Mouse (Mus musculus): ENCODE results near the gene Tram1l1.
A peak's percentile ranks its signal among the peaks of the same experiment; 100 is the strongest.

The Tram1l1 gene

DNA sequence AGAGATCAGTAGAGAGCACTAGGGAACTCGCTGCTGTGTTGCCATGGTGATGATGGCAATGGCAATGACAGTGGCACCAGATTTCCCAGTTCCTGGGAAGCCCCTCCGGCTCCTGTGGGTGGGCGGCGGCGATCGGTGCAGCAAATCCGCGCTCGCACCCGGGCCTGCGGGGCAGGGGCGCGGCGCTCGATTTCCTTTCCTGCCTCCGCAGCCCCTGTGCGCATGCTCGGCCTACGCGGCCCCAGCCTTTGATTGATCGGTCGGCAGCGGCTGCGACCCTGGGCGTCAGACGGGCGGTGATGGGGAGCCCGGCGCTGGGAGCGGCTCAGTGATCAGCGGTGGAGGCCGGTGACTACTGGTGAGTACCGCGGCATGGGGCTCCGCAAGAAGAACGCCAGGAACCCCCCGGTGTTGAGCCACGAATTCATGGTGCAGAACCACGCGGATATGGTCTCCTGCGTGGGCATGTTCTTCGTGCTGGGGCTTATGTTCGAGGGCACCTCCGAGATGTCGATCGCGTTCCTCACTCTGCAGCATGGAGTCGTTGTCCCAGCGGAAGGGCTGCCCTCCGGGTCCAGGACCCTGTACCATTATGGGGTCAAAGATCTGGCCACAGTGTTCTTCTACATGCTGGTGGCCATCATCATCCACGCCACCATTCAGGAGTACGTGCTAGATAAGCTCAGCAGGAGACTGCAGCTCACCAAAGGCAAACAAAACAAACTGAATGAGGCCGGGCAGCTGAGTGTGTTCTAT, at the start of gene Tram1l1:
Tram1l1 (plus strand) TSS at position 35 of the 756 bp plus-strand sequence.
- DNase-seq (ENCODE audit: low read depth, low spot score): peak; percentile 65

GRCm38 (mm10) chr3:124271229-124271628, 49.4 kb upstream of the Tram1l1 start:
- no peak for DNase-seq (ENCODE audit: low read depth, low spot score)

GRCm38 (mm10) chr3:124271668-124272067, 49.0 kb upstream of the Tram1l1 start:
- no peak for DNase-seq (ENCODE audit: low read depth, low spot score)

- DNase-seq (ENCODE audit: low read depth, low spot score): peak; percentile 19
Measured at GRCm38 (mm10) chr3:124272465-124273089, 48.1 kb upstream of the Tram1l1 start.

GRCm38 (mm10) chr3:124274928-124275609, 45.6 kb upstream of the Tram1l1 start:
- DNase-seq (ENCODE audit: low read depth, low spot score): peak; percentile 73

GRCm38 (mm10) chr3:124288936-124289335, 31.7 kb upstream of the Tram1l1 start:
- peak; percentile 14 for DNase-seq (ENCODE audit: low read depth, low spot score)

- peak; percentile 12 for DNase-seq (ENCODE audit: low read depth, low spot score)
Measured at GRCm38 (mm10) chr3:124319254-124319653, 1.4 kb upstream of the Tram1l1 start.

DNA sequence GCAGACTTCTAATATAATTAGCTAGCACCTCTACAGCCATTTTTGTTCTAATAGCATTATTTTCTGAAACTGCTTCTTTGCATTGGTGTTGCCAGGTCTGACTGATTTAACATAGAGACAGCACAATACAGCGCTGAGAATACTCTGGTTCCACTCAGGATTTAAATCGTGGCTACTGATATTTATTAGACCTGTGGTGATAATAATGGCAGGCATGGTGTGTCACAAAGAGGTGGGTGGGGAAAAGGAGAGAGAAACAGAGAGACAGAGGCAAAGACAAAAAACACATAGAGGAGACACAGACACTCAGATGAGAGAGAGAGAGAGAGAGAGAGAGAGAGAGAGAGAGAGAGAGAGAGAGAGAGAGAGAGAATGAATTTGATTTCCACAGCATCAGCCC, 257 bp upstream of the Tram1l1 start:
- no peak for DNase-seq (ENCODE audit: low read depth, low spot score)

- DNase-seq (ENCODE audit: low read depth, low spot score): peak; percentile 58
Measured at GRCm38 (mm10) chr3:124346445-124346844, 25.8 kb downstream of the Tram1l1 start.

DNA sequence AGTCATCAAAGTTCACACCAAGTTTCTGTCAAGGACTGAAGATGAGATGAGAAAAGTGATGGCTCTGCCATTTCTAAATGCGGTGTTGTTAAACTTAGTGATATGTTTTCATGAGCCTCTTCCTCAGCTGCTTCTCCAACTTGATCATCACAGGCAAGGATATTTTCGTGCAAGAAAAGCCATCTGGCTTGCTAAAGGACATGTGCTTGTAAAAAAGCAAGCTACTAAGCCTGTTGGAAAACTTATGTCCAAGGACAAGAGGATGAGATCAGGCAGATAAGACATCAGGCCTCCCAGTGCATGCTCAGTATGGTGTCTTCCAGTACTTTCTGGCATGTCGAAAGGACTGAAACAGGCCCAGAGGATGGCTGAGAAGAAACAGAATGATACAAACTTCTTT, 36.9 kb downstream of the Tram1l1 start:
- DNase-seq (ENCODE audit: low read depth, low spot score): no peak

- DNase-seq (ENCODE audit: low read depth, low spot score): peak; percentile 72
Measured at GRCm38 (mm10) chr3:124372031-124372430, 51.4 kb downstream of the Tram1l1 start.

Measured in 3T3-L1 (cell line).